Mouse (Mus musculus): ENCODE measurements around the gene Gm8271. TPM values are rescaled to one million over a fixed set of nuclear protein-coding genes. Genes with fewer than 3 reads are reported as not detected.
"Not testable (repeated sequence)": the region's sequence is repeated elsewhere in the genome, so short reads cannot be mapped to it uniquely, and the experiment has no call there.

The Gm8271 gene
- not detected in 2 replicates for polyA plus RNA-seq (2012; rRNA removed)

DNA sequence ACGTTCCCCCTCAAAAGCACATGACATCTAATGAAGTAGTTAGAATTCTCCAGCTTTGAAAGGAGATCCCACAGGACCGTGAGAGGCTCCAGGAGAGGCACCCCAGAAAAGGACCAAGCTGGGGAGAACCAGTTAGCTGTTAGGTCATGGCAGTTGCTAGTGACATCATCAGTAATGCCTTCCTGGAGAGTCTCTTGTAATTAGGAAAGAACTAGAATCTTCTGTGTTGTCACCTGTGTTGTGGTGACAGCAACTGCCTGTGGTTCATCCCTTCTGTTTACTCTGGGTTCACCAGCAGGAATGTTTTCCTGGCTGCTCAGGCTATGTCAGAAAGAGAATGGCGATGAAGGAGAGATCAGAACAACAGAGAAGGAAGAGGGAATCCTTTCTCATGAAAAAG lies at the start of gene Gm8271:
TSS of gene Gm8271 (plus strand) at position 301 of the 400 bp plus-strand sequence.
- DNase-seq (ENCODE audit: low read depth), result not testable (repeated sequence)

- DNase-seq (ENCODE audit: low read depth), result not testable (repeated sequence)
Observed at GRCm38 (mm10) chr14:5164235-5164634, 21.4 kb upstream of the Gm8271 start, which contains the start of gene Gm3317. Gene Gm3317, plus strand, starts transcription at chr14:5164535.

Other genes with a start within 250 kb of the Gm8271 start
- not detected in 2 replicates for gene Gm8297, start 201.9 kb upstream of the Gm8271 start, polyA plus RNA-seq (2012; rRNA removed)
- not detected in 2 replicates for gene Gm3298, start 169.9 kb upstream of the Gm8271 start, polyA plus RNA-seq (2012; rRNA removed)
- not detected in 2 replicates for gene 4930555G01Rik, start 135.2 kb upstream of the Gm8271 start, polyA plus RNA-seq (2012; rRNA removed)
- 15.0 and 16.6 TPM in 2 replicates for gene Gm8281, start 114.8 kb upstream of the Gm8271 start, polyA plus RNA-seq (2012; rRNA removed)
- not detected in 2 replicates for gene Gm8279, start 54.3 kb upstream of the Gm8271 start, polyA plus RNA-seq (2012; rRNA removed)
- gene Gm3317, start 21.3 kb upstream of the Gm8271 start, polyA plus RNA-seq (2012; rRNA removed), result not detected in 2 replicates
- gene Gm3526, start 74.8 kb downstream of the Gm8271 start, polyA plus RNA-seq (2012; rRNA removed), result not detected in 2 replicates
- gene Gm3542, start 149.1 kb downstream of the Gm8271 start, polyA plus RNA-seq (2012; rRNA removed), result not detected in 2 replicates
- 2.5 and 2.8 TPM in 2 replicates for gene Gm3500, start 203.3 kb downstream of the Gm8271 start, polyA plus RNA-seq (2012; rRNA removed)